Mouse (Mus musculus) embryonic facial prominence, embryonic 11.5 days (tissue): ENCODE results near the gene Cmtr1. TPM values are rescaled to one million over a fixed set of nuclear protein-coding genes. Genes with fewer than 3 reads are reported as not detected.

Experiments used
- ATAC-seq: fragments of 200-750 bp; cut with Nextera tagmentation; replicated peaks from 2 replicates; pipeline ENCODE4 v1.8.0; 2017; ENCODE audit warnings: low read depth; ENCODE audit not compliant: insufficient number of reproducible peaks, low FRiP score, low TSS enrichment
- DNase-seq: peaks from one replicate; pipeline ENCODE4 v3.0.0-alpha.2; 2015; ENCODE audit warnings: low spot score
- H3K27ac ChIP-seq: fragments of 300-500 bp; sonication (generic); replicated peaks from 2 replicates; pipeline ENCODE4 v1.5.1; 2014; ENCODE audit warnings: mild to moderate bottlenecking, low read depth, low read length, control low read depth
- H3K27me3 ChIP-seq: fragments of 300-500 bp; sonication (generic); 2 replicates; pipeline ENCODE4 v1.6.1; 2014; ENCODE audit warnings: mild to moderate bottlenecking, low read length, moderate library complexity, mixed read lengths; ENCODE audit not compliant: control insufficient read depth, insufficient read depth
- H3K36me3 ChIP-seq: fragments of 300-500 bp; sonication (generic); replicated peaks from 2 replicates; pipeline ENCODE4 v1.6.1; 2014; ENCODE audit warnings: low read depth, mild to moderate bottlenecking, low read length, moderate library complexity, mixed read lengths; ENCODE audit not compliant: control insufficient read depth, insufficient read depth
- H3K4me1 ChIP-seq: fragments of 300-500 bp; sonication (generic); 2 replicates; pipeline ENCODE4 v1.6.1; 2014; ENCODE audit warnings: low read length, mixed read lengths; ENCODE audit not compliant: control insufficient read depth, insufficient read depth
- H3K4me2 ChIP-seq: fragments of 300-500 bp; sonication (generic); 2 replicates; pipeline ENCODE4 v1.6.1; 2014; ENCODE audit warnings: low read depth, mild to moderate bottlenecking, control low read depth, low read length, moderate library complexity
- H3K4me3 ChIP-seq: fragments of 300-500 bp; sonication (generic); 2 replicates; pipeline ENCODE4 v1.5.1; 2014; ENCODE audit warnings: low read depth, low read length, control low read depth
- H3K9ac ChIP-seq: fragments of 300-500 bp; sonication (generic); replicated peaks from 2 replicates; pipeline ENCODE4 v1.6.1; 2014; ENCODE audit warnings: mild to moderate bottlenecking, control low read depth, low read length
- H3K9me3 ChIP-seq: fragments of 300-500 bp; sonication (generic); replicated peaks from 2 replicates; pipeline ENCODE4 v1.6.1; 2016; ENCODE audit warnings: mild to moderate bottlenecking, low read length, inconsistent platforms, mixed read lengths; ENCODE audit not compliant: control insufficient read depth
- WGBS: fragments of 180-500 bp; shearing (Covaris S2); extraction: QIAGEN DNeasy Blood & Tissue Kit; methylation state at CpG from one replicate; pipeline ENCODE4 v1.1.7; 2014; 5-methylcytosine and 5-hydroxymethylcytosine counted together
- polyA plus RNA-seq: library from polyadenylated mRNA; unstranded; fragments of >200 nt; fragmentation: Nextera tagmentation; extraction: Ambion mirVana; gene quantifications from 2 replicates; pipeline ENCODE4 v1.2.1, GENCODE M21; 2014

The Cmtr1 gene
- polyA plus RNA-seq, 1 experiment from 2014 or later = 120 TPM

- no peak overlapping the region for H3K4me3 ChIP-seq
- H3K9me3 ChIP-seq = no peaks in the 10 kb centered on the region
- no peak for ATAC-seq
- H3K4me2 ChIP-seq = no peak overlapping the region
- H3K36me3 ChIP-seq = peaks cover 10% of the 10 kb centered on the region
- WGBS = 82% methylated on average over 2 of the region's 2 CpGs
- no peak for DNase-seq
- H3K4me1 ChIP-seq = no peaks in the 10 kb centered on the region
- no peak overlapping the region for H3K9ac ChIP-seq
- no peaks in the 10 kb centered on the region for H3K27me3 ChIP-seq
- no peak overlapping the region for H3K27ac ChIP-seq
These were observed 22.7 kb downstream of the Cmtr1 start for GRCm38 (mm10) chr17:29683127-29683526.

GRCm38 (mm10) chr17:29684275-29684674 is 23.9 kb downstream of the Cmtr1 start:
- WGBS = 89% methylated on average over 4 of the region's 4 CpGs
- DNase-seq (no peak), ATAC-seq (no peak)
- Histone ChIP-seq H3K9me3 (no peaks in the 10 kb centered on the region), H3K27me3 (no peaks in the 10 kb centered on the region), H3K4me2 (no peak overlapping the region), H3K27ac (no peak overlapping the region), H3K4me3 (no peak overlapping the region), H3K36me3 (peaks cover 10% of the 10 kb centered on the region), H3K9ac (no peak overlapping the region), H3K4me1 (no peaks in the 10 kb centered on the region)

GRCm38 (mm10) chr17:29686771-29687170 is 26.4 kb downstream of the Cmtr1 start:
- DNase-seq (no peak), ATAC-seq (no peak)
- Histone ChIP-seq H3K9me3 (no peaks in the 10 kb centered on the region), H3K4me2 (no peak overlapping the region), H3K4me1 (no peaks in the 10 kb centered on the region), H3K27ac (no peak overlapping the region), H3K27me3 (no peaks in the 10 kb centered on the region), H3K36me3 (peaks cover 17% of the 10 kb centered on the region), H3K9ac (no peak overlapping the region), H3K4me3 (no peak overlapping the region)
- 86% methylated on average over 5 of the region's 5 CpGs for WGBS

- peaks cover 14% of the 10 kb centered on the region for H3K36me3 ChIP-seq
- 85% methylated on average over 6 of the region's 6 CpGs for WGBS
- H3K9ac ChIP-seq = no peak overlapping the region
These were observed 27.0 kb downstream of the Cmtr1 start for GRCm38 (mm10) chr17:29687373-29687772.

GRCm38 (mm10) chr17:29688610-29689009 is 28.2 kb downstream of the Cmtr1 start:
- DNase-seq (no peak), ATAC-seq (no peak)
- Histone ChIP-seq H3K9me3 (no peaks in the 10 kb centered on the region), H3K27me3 (no peaks in the 10 kb centered on the region), H3K4me1 (no peaks in the 10 kb centered on the region), H3K4me2 (no peak overlapping the region), H3K9ac (no peak overlapping the region), H3K27ac (no peak overlapping the region), H3K4me3 (no peak overlapping the region), H3K36me3 (peaks cover 14% of the 10 kb centered on the region)
- 95% methylated on average over 10 of the region's 10 CpGs for WGBS

More at GRCm38 (mm10) chr17:29687373-29687772, 27.0 kb downstream of the Cmtr1 start:
- H3K27me3 ChIP-seq = no peaks in the 10 kb centered on the region
- no peak overlapping the region for H3K4me3 ChIP-seq
- no peak for ATAC-seq
- H3K4me1 ChIP-seq = no peaks in the 10 kb centered on the region
- H3K9me3 ChIP-seq = no peaks in the 10 kb centered on the region
- DNase-seq = no peak
- H3K4me2 ChIP-seq = no peak overlapping the region
- no peak overlapping the region for H3K27ac ChIP-seq

GRCm38 (mm10) chr17:29690257-29690656 is 29.9 kb downstream of the Cmtr1 start:
- Histone ChIP-seq H3K9ac (no peak overlapping the region), H3K9me3 (no peaks in the 10 kb centered on the region), H3K27me3 (no peaks in the 10 kb centered on the region), H3K4me3 (no peak overlapping the region), H3K4me1 (no peaks in the 10 kb centered on the region), H3K27ac (no peak overlapping the region), H3K36me3 (peaks cover 17% of the 10 kb centered on the region), H3K4me2 (no peak overlapping the region)
- WGBS = 76% methylated on average over 6 of the region's 6 CpGs
- no peak for ATAC-seq
- no peak for DNase-seq

- ATAC-seq (no peak), DNase-seq (no peak)
- peaks cover 15% of the 10 kb centered on the region for H3K36me3 ChIP-seq
- H3K27ac ChIP-seq = no peak overlapping the region
- H3K9ac ChIP-seq = no peak overlapping the region
- no peaks in the 10 kb centered on the region for H3K9me3 ChIP-seq
- H3K4me3 ChIP-seq = no peak overlapping the region
- no peak overlapping the region for H3K4me2 ChIP-seq
- no peaks in the 10 kb centered on the region for H3K4me1 ChIP-seq
- H3K27me3 ChIP-seq = no peaks in the 10 kb centered on the region
- WGBS = 84% methylated on average over 2 of the region's 2 CpGs
These were observed 32.4 kb downstream of the Cmtr1 start for GRCm38 (mm10) chr17:29692827-29693226.

GRCm38 (mm10) chr17:29693571-29693970 is 33.2 kb downstream of the Cmtr1 start:
- Histone ChIP-seq H3K9me3 (no peaks in the 10 kb centered on the region), H3K4me2 (no peak overlapping the region), H3K27me3 (no peaks in the 10 kb centered on the region), H3K36me3 (peaks cover 14% of the 10 kb centered on the region), H3K27ac (no peak overlapping the region), H3K4me1 (no peaks in the 10 kb centered on the region), H3K4me3 (no peak overlapping the region), H3K9ac (no peak overlapping the region)
- 74% methylated on average over 2 of the region's 2 CpGs for WGBS
- DNase-seq (no peak), ATAC-seq (no peak)
